Mouse (Mus musculus) hindbrain, embryonic 14.5 days (tissue): Measurements from ENCODE around the gene Zfp82. TPM values are rescaled to one million over a fixed set of nuclear protein-coding genes. Genes with fewer than 3 reads are reported as not detected.

Experiments used
- microRNA-seq: library from miRNA; unstranded; fragments of <30 nt; microRNA quantifications from one replicate; pipeline ENCODE4, GENCODE M21; 2016
- polyA plus RNA-seq: library from polyadenylated mRNA; unstranded; fragments of >200 nt; fragmentation: Nextera tagmentation; extraction: Ambion mirVana; gene quantifications from 2 replicates; pipeline ENCODE4 v1.2.1, GENCODE M21; 2014

The Zfp82 gene
- polyA plus RNA-seq, 1 experiment from 2014 or later = 12.2 TPM

Small RNAs within 50 kb of the gene (microRNA-seq; reads per million reads assigned to microRNA genes)
- not detected for gene Gm23368

Other genes with a start within 250 kb of the Zfp82 start
- 12.6 and 16.1 TPM in 2 replicates for gene Zfp940, start 219.2 kb downstream of the Zfp82 start, polyA plus RNA-seq
- gene Zfp420, start 212.9 kb downstream of the Zfp82 start, polyA plus RNA-seq = 21.7 and 23.6 TPM in 2 replicates
- 17.5 and 18.7 TPM in 2 replicates for gene Zfp27, start 166.3 kb downstream of the Zfp82 start, polyA plus RNA-seq
- gene Zfp383, start 164.7 kb downstream of the Zfp82 start, polyA plus RNA-seq = 7.8 and 8.4 TPM in 2 replicates
- gene Zfp74, start 118.8 kb downstream of the Zfp82 start, polyA plus RNA-seq = 17.7 and 23.0 TPM in 2 replicates
- gene Zfp568, start 88.9 kb downstream of the Zfp82 start, polyA plus RNA-seq = 4.3 and 4.5 TPM in 2 replicates
- gene Zfp14, start 21.5 kb downstream of the Zfp82 start, polyA plus RNA-seq = 10.9 and 13.6 TPM in 2 replicates
- gene Gm26920, start 17.5 kb upstream of the Zfp82 start, polyA plus RNA-seq = 0.96 and 2.2 TPM in 2 replicates
- 14.3 and 15.0 TPM in 2 replicates for gene Zfp566, start 17.6 kb upstream of the Zfp82 start, polyA plus RNA-seq
- 88.6 and 97.8 TPM in 2 replicates for gene Zfp260, start 21.9 kb upstream of the Zfp82 start, polyA plus RNA-seq
- 14.6 and 15.5 TPM in 2 replicates for gene Zfp382, start 49.0 kb upstream of the Zfp82 start, polyA plus RNA-seq
- gene Zfp146, start 96.8 kb upstream of the Zfp82 start, polyA plus RNA-seq = 13.2 and 14.0 TPM in 2 replicates
- 6.0 and 6.9 TPM in 2 replicates for gene Cox7a1, start 111.2 kb upstream of the Zfp82 start, polyA plus RNA-seq
- 62.0 and 70.7 TPM in 2 replicates for gene Capns1, start 125.9 kb upstream of the Zfp82 start, polyA plus RNA-seq
- 179 and 199 TPM in 2 replicates for gene Polr2i, start 159.0 kb upstream of the Zfp82 start, polyA plus RNA-seq
- gene Tbcb, start 159.4 kb upstream of the Zfp82 start, polyA plus RNA-seq = 390 and 397 TPM in 2 replicates
- gene Ovol3, start 162.8 kb upstream of the Zfp82 start, polyA plus RNA-seq = not detected in 2 replicates
- gene Thap8, start 207.2 kb upstream of the Zfp82 start, polyA plus RNA-seq = 0.16 and 0.43 TPM in 2 replicates
- 5.7 and 5.9 TPM in 2 replicates for gene Wdr62, start 207.5 kb upstream of the Zfp82 start, polyA plus RNA-seq
- gene Clip3, start 218.8 kb upstream of the Zfp82 start, polyA plus RNA-seq = 123 and 146 TPM in 2 replicates
- gene Alkbh6, start 235.8 kb upstream of the Zfp82 start, polyA plus RNA-seq = 119 and 123 TPM in 2 replicates
- 10.7 and 11.9 TPM in 2 replicates for gene Syne4, start 241.9 kb upstream of the Zfp82 start, polyA plus RNA-seq
- not detected in 2 replicates for gene E130208F15Rik, start 248.8 kb upstream of the Zfp82 start, polyA plus RNA-seq